Mouse (Mus musculus) kidney, adult 11 months (tissue): ENCODE measurements around the gene Plac1.

Source experiments
- DNase-seq: peaks from one replicate; pipeline ENCODE4 v3.0.0; 2022

Plac1 gene

GRCm38 (mm10) chrX:53099951-53100350, 140.0 kb downstream of the Plac1 start:
- no peak for DNase-seq

- DNase-seq: no peak
These were observed 140.6 kb downstream of the Plac1 start for GRCm38 (mm10) chrX:53099266-53099665.

GRCm38 (mm10) chrX:53098293-53098692, 141.6 kb downstream of the Plac1 start:
- no peak for DNase-seq

- DNase-seq: no peak
These were observed 142.1 kb downstream of the Plac1 start for GRCm38 (mm10) chrX:53097786-53098185.

DNA sequence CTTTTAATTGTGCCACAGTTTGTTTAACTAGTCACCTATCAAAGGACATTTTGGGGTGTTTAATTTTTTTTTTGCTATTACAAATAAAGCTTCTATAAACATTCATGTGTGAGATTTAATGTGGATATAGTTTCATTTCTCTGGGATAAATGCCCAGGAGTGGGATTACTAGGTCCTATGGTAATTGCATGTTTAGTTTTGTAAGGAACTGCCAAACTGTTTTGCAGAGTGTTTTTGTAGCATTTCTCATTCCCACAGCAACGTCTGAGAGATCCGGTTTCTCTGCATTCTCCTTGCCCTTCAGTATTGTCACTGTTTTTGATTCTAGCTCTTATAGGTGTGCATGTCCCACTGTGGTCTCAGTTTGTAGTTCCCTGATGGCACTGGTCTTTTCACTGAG, 146.5 kb downstream of the Plac1 start:
- no peak for DNase-seq

DNA sequence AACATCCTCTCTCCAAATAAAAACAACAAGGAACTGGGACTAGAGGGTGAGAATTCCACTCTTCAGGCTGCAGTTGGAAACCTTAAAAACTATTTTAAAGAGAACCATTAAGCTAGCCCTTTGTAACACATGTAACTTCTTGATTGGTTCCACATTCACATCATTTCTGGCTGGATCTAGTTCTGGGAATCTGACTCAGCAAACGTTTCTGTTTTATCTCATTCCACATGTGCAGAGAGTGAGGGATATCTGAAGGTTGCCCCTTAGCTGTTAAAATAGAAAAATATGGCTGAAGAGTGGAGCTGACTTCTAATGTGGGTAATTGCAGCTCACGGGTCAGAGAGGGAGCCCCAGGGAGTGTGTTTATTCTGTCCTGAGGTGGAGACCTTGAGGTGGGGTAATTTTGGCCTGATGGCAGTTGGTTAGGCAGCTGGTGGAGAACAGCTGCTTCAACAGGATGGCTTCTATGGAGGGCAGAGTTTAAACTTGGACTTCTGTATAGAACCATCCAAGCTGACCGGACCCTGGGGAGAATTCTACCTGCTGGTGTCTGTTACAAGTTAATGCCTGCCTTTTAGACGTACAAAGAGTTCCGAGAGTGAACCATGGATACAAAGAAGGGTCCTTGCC, 151.1 kb downstream of the Plac1 start:
- DNase-seq: no peak

DNA sequence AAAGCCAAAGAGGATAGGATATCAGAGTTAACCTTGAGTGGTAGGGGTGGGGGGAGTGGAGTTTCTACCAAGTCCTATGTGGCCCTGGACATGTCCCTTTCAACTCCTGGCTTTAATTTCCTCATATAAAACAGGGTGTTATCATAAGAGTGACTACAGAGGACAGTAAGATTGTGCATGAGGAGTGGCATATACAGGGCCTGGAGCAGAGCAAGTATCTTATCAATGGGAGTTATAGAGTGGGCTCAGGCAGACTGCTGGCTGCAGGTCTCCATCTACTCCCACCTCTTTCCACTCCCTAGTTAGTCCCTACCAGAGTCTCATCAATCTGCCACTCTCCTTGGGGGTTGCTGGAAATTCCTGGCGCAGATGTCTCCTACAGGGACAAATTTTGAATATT, 152.7 kb downstream of the Plac1 start:
- no peak for DNase-seq

DNA sequence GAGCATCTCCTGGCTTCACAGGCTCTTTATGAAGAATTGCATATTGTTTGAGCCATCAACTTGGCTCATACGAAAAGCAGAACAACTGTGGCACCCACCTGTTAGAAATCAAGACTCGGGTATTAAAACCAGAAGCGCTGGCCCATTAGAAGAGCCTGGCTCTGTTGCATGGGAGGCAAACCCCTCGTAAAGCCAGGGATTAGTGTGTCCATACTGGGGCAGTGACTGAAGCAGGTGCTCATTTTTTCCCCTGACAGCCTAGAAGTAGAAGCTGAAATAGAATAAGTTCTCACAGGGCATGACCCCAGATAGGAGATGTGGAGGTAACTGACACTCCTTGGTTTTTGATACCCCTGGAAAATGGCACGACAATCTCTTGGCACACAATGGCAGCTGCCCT, 154.4 kb downstream of the Plac1 start:
- no peak for DNase-seq

- DNase-seq: no peak
These were observed 175.5 kb downstream of the Plac1 start for GRCm38 (mm10) chrX:53064406-53064805.

DNA sequence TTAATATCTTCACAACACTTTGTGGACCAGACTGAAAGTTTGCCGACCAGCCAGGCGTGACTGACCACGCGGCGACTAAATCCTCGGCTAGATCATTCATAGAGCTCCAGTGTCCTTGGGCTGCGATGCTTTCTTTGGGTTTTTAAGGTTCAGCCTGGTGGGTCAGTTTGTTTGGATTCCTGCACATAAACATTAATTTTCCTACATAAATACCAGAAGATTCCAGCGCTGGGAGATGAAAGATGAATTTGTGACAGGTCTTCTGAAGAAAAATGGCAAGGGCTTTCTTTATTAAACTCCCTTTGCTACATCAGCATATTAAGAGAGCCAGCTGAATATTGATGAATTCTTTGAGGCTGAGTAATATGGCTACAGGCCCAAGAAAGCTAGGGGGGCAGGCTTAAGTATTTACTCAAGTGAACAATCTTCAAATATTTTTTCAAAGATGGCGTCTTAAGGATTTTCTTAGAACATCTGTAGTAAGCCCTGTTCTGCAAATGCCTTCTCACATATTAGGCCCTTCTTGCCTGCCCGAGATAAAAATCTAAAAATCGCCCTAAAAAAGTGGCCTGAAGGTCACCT, 180.4 kb downstream of the Plac1 start:
- no peak for DNase-seq

- no peak for DNase-seq
These were observed 181.2 kb downstream of the Plac1 start for GRCm38 (mm10) chrX:53058459-53059280.

GRCm38 (mm10) chrX:53057760-53058090, 182.2 kb downstream of the Plac1 start:
- no peak for DNase-seq

DNA sequence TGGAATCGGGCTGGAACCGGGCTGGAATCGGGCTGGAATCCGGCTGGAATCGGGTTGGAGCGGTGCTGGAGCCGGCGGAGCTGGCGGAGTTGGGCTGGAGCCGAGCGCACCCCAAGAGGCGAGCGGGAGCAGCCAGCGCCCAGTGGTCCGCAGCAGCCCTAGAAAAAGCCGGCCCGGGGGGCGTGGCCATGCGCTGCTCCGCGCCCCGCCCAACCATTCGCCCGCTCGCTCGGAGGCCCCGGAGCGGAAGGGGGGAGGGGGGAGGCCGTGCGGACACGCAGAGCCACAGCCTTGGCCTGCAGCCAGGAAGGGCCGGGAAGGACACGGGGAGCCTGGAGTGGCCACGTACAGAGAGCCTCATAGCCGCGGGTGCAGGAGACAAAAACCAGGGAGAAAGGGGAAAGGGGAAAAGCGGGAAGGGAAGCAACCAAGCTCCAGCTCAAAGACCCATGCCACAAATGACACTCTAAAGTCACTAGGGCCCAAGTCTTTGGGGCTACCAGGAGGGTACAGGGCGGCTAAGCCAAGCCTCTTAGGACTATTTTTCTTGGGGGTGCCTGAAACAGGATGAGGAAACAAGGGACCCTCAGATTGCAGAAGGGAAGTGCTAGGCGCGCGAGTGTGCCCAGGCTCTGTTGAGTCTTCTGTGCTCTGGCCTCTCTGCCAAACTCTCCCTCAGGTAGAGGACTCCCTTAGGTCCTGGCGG, 182.7 kb downstream of the Plac1 start:
- peak; percentile 80 for DNase-seq

GRCm38 (mm10) chrX:53056627-53057026, 183.3 kb downstream of the Plac1 start:
- peak; percentile 27 for DNase-seq

DNA sequence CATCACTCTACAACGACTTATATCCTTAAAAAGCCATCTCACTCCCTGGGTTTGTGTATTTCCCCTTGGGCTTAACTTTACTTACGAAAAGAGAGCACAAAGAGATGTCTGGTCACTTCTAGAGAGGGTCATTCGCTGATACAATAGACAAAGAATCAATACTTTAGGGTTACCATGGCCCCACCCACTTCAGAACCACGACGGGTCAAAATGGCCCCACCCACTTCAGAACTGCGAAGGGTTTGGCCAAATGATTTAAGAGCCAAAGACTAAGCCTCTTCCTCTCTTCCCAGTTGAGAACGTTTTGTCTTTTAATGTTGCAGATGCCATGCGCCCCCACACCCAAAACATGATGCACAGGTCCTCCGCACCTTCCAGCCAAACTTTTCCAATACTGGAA, 184.1 kb downstream of the Plac1 start:
- DNase-seq: no peak

GRCm38 (mm10) chrX:53053885-53054284, 186.0 kb downstream of the Plac1 start:
- DNase-seq: no peak

DNA sequence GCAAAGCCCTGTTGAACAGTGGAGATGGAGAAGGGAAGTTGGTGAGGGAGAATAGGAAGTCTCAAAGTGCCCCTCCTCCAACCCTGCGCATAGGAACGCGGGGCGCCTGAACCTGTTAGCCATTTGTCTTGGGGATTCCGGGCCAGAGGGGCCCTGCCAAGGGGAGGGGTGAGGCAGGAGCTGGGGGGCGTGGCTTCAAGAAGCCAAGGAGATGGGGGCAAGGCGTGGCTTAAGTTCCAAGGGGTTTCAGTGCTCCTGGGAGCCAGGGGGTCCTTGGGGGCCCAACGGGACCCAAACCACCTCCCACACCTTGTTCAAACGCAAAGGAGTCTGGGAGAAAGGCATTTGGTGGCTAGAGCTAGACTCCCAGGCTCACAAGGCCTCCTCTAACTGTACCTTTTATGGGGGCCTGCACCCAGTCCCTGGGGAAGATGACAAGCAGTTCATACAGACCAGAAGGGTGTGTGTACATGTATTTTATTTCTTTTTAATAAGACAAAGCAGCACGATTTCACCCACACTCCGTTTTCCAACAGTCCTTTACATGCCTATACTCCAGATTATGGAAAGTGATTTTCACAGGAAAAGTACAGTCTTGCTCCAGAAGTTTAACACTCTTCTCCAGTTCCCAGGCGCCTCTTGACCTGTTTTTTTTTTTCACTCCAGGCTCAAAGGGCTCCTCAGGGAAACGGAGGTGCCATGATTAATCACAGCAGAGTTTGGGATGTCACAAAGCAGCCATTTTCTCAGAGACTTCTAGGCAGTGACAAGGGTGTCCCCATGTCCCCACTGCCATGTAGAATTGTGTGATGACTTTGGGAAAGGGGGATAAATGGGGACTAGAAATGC, 187.0 kb downstream of the Plac1 start:
- DNase-seq: no peak

GRCm38 (mm10) chrX:53050353-53050752, 189.6 kb downstream of the Plac1 start:
- no peak for DNase-seq

- no peak for DNase-seq
These were observed 190.7 kb downstream of the Plac1 start for GRCm38 (mm10) chrX:53049196-53049595.

DNA sequence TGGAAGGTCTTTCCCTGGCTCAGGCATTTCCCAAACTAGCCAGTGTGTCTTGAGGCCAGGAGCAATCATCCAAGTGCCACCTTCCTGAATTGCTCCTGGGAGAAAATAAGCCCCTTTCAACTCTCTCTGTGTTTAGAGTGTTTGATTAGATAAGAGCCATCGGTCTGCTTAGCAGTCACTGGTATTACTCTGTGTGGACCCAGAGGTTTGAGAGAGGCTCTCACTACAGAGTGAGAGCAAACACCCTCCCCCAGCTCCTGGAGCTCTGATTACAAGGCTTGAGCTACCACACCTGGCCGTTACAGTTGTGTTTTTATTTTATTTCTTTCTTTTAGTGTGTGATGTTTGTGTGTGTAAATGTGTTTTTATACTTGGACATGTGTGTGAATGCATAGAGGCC, 193.0 kb downstream of the Plac1 start:
- no peak for DNase-seq

- no peak for DNase-seq
These were observed 193.9 kb downstream of the Plac1 start for GRCm38 (mm10) chrX:53046033-53046432.

DNA sequence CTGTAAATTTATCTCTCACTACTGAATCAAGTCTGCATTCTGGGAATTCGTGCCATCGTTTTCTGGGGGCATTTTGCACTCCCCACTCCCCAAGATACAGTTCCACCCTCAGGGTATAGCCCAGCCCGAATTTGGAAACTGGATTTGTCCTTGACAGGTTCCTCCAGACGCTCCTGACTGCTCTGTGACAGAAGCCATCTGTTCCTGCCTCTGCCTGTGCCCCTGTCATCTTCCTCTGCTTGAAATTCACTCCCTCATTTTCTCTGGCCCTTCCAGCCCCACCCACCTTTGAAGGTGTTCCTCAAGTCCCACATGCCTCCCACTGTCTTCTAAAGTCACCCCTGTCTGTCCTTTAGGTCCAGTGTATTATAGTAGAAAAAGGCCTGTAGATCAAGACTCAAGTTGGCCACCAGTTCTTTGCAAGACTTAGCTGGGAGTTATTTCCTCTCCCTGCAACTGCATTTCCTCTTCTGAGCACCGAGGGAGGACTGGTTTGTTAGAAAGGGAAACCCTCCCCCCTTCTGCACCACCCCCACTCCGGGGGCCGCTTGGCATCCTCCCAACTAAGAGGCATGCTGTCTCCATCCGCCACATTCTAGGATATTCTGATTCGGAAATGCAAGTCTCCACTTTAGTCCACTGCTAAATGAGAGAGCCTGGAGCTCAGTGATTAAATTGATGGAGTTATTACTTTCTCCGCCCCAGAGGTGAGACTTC, 194.6 kb downstream of the Plac1 start:
- peak; percentile 45 for DNase-seq
